Mouse (Mus musculus) gastrocnemius, adult 2 months (tissue): ENCODE measurements around the gene Rrn3. TPM values are rescaled to one million over a fixed set of nuclear protein-coding genes. Genes with fewer than 3 reads are reported as not detected.

Experiments
- DNase-seq: peaks from one replicate; pipeline ENCODE4 v3.0.0; 2022
- H3K27ac ChIP-seq: fragments of 200-600 bp; 2 replicates; pipeline ENCODE4 v1.8.1; 2022; ENCODE audit warnings: mild to moderate bottlenecking
- H3K4me3 ChIP-seq: fragments of 200-600 bp; 2 replicates; pipeline ENCODE4 v1.8.1; 2022; ENCODE audit warnings: mild to moderate bottlenecking, moderate library complexity
- CTCF ChIP-seq: fragments of 200-600 bp; IDR thresholded peaks from 2 replicates; pipeline ENCODE4 v1.8.1; 2022; ENCODE audit warnings: antibody characterized with exemption, mild to moderate bottlenecking, moderate library complexity
- intact Hi-C: fragments of 180-260 bp; cut with DNase I; formaldehyde crosslinking; loops from one replicate; pipeline ENCODE4 v1.15.1; 2025
- microRNA-seq: library from miRNA; unstranded; fragments of <30 nt; microRNA quantifications from one replicate; pipeline ENCODE4 v1.2.0, GENCODE M21; 2021
- total RNA-seq, 2 experiments: library from RNA; stranded (reverse); gene quantifications; 2 replicates each; pipeline ENCODE4 v1.2.3; 2021

Rrn3 gene
- total RNA-seq, 2 experiments from 2014 or later: 37.0 to 37.3 TPM

- intact Hi-C loops: no loop called here
- no peak overlapping the region for H3K4me3 ChIP-seq
- no peak for TF ChIP-seq CTCF
- H3K27ac ChIP-seq: no peak overlapping the region
- DNase-seq: no peak
These were observed 53.9 kb downstream of the Rrn3 start for GRCm38 (mm10) chr16:13834382-13834781.

DNA sequence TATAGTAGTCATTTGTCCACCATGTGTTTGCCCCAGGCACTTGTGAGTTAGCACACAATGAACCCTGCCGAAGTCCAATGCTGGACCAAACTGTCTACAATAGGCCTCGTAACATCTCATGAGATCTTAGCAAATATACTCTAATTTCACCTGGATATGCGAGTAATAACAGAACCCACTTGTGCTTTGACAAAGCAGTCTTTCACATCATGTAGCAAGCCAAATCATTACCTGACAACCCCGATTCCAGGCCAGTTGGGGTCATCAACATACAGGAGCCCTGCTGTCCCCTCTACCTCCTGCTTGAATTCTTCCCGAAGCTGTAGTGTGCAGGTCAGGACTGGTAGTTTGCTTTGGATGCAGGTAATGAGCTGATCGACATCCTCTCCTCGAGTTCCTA lies 59.5 kb downstream of the Rrn3 start:
- no peak overlapping the region for H3K27ac ChIP-seq
- no peak for DNase-seq
- intact Hi-C loops: no loop called here
- no peak for TF ChIP-seq CTCF
- no peak overlapping the region for H3K4me3 ChIP-seq

- TF ChIP-seq CTCF: no peak
- no peak for DNase-seq
- no peak overlapping the region for H3K4me3 ChIP-seq
- H3K27ac ChIP-seq: no peak overlapping the region
- intact Hi-C loops: no loop called here
These were observed 60.4 kb downstream of the Rrn3 start for GRCm38 (mm10) chr16:13840956-13841355.

DNA sequence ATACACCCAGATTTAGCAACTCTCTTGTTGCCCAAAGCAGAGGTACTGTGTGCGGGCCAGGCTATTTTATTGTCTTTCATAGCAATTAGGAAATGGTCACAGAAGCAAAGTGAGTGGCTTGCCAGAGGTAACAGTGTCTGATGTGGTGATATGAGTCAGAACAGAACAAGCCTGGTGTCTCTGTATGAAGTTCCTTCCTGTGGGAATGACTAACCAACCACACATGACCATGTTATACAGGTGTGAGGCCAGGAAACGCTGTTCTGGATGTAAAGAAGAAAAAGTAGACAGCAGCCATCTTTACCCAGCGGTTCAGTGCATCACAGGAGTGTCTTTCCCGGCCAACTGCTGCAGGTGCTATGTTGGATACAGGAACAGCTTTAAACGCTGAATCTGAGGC lies 64.5 kb downstream of the Rrn3 start:
- no peak overlapping the region for H3K4me3 ChIP-seq
- DNase-seq: no peak
- no peak for TF ChIP-seq CTCF

GRCm38 (mm10) chr16:13846675-13847074 lies 66.2 kb downstream of the Rrn3 start:
- no peak for TF ChIP-seq CTCF
- no peak for DNase-seq
- H3K4me3 ChIP-seq: no peak overlapping the region
- intact Hi-C loops: no loop called here
- no peak overlapping the region for H3K27ac ChIP-seq

More for the DNA sequence above, 64.5 kb downstream of the Rrn3 start:
- H3K27ac ChIP-seq: no peak overlapping the region
- intact Hi-C loops: no loop called here

- Histone ChIP-seq H3K4me3 (no peak overlapping the region), H3K27ac (peak overlapping the region; percentile 31; the same call in 1 of the 2 replicates)
- no peak for TF ChIP-seq CTCF
- no peak for DNase-seq
- intact Hi-C loops: no loop called here
These were observed 67.8 kb downstream of the Rrn3 start for GRCm38 (mm10) chr16:13848310-13848709.

GRCm38 (mm10) chr16:13851446-13851845 lies 70.9 kb downstream of the Rrn3 start:
- no peak overlapping the region for H3K27ac ChIP-seq
- intact Hi-C loops: no loop called here
- H3K4me3 ChIP-seq: no peak overlapping the region
- no peak for DNase-seq
- TF ChIP-seq CTCF: no peak

GRCm38 (mm10) chr16:13853886-13854285 lies 73.4 kb downstream of the Rrn3 start:
- no peak for TF ChIP-seq CTCF
- intact Hi-C loops: no loop called here
- no peak for DNase-seq
- no peak overlapping the region for H3K27ac ChIP-seq
- H3K4me3 ChIP-seq: no peak overlapping the region

Small RNAs within 50 kb of the gene (microRNA-seq; reads per million reads assigned to microRNA genes)
- not detected for gene Gm27734

Other genes starting within 250 kb of the Rrn3 start
- 1 to 10 TPM; 7.8 to 7.9 TPM for gene Parn, start 112.5 kb upstream of the Rrn3 start, total RNA-seq
- gene Bfar, start 108.8 kb upstream of the Rrn3 start, total RNA-seq: 10 to 100 TPM; 34.6 to 36.4 TPM
- 1 to 10 TPM; 2.3 to 2.6 TPM for gene 3110001I22Rik, start 108.8 kb upstream of the Rrn3 start, total RNA-seq
- gene Pla2g10, start 49.7 kb upstream of the Rrn3 start, total RNA-seq: not detected
- gene Ntan1, start 38.1 kb downstream of the Rrn3 start, total RNA-seq: 10 to 100 TPM; 42.8 to 44.8 TPM
- gene Pdxdc1, start 122.4 kb downstream of the Rrn3 start, total RNA-seq: 10 to 100 TPM; 48.1 to 53.4 TPM
- gene Mpv17l, start 122.5 kb downstream of the Rrn3 start, total RNA-seq: 1 to 10 TPM in 1 of 2 experiments, under 1 TPM in 1; 0.92 to 1.1 TPM
- not detected for gene 2900011O08Rik, start 205.9 kb downstream of the Rrn3 start, total RNA-seq
- gene Ifitm7, start 206.2 kb downstream of the Rrn3 start, total RNA-seq: not detected